Mouse (Mus musculus) ES-Bruce4 (cell line): ENCODE data around the gene Lrrk2.

Source experiments
- CTCF ChIP-seq: IDR thresholded peaks from one replicate; pipeline ENCODE4 v1.8.1; 2011; ENCODE audit warnings: low read depth, low read length
- EP300 ChIP-seq: IDR thresholded peaks from 2 replicates; pipeline ENCODE4 v1.6.1; 2011; ENCODE audit warnings: low read depth, low read length; ENCODE audit not compliant: insufficient read depth
- POLR2A ChIP-seq: IDR thresholded peaks from one replicate; pipeline ENCODE4 v1.8.1; 2011; ENCODE audit warnings: low read length; ENCODE audit not compliant: insufficient read depth

DNA sequence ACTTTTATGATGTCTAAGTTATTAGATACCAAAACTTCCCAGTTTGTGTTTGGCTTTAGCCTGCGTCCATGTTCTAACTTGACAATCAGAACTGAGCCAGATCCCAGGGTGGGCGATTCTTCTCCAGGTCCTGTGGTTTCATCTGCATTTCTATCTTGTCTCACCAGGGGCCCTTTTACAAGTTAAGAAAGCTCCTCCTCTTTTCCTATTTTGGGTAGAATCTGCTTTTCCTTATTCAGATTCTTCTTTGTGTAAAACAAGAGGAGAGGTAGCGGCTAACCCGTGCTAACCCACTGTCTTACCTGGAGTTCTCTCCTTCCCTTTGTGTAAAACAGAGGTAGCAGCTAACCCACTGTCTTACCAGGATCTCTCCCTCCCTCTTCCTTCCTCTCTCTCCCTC lies 99.1 kb downstream of the Lrrk2 start:
- TF ChIP-seq EP300 (no peak), POLR2A (no peak), CTCF (no peak)
